Mouse (Mus musculus): ENCODE results near the gene Kirrel2. TPM values are rescaled to one million over a fixed set of nuclear protein-coding genes. Genes with fewer than 3 reads are reported as not detected.
"Not testable (repeated sequence)": the region's sequence is repeated elsewhere in the genome, so short reads cannot be mapped to it uniquely, and the experiment has no call there.

The Kirrel2 gene
- polyA plus RNA-seq (2016; fragmentation: Nextera tagmentation; extraction: Ambion mirVana) = 1.1 and 1.6 TPM in 2 replicates

- Histone ChIP-seq H3K36me3 (replicated peaks) (no peaks in the 10 kb centered on the region), H3K4me1 (peaks cover 39% of the 10 kb centered on the region), H3K4me3 (replicated peaks) (peak within 1 kb of the TSS; percentile 26), H3K27ac (no peak within 1 kb of the TSS), H3K4me2 (peak within 1 kb of the TSS; percentile 52), H3K27me3 (peaks cover 99% of the 10 kb centered on the region), H3K9me3 (no peaks in the 10 kb centered on the region), H3K9ac (peak within 1 kb of the TSS; percentile 40)
- peak; percentile 87 for ATAC-seq (ENCODE audit: low FRiP score)
- WGBS = under 1% methylated on average over 15 of the region's 16 CpGs
These were observed at the start of gene Kirrel2, which contains the start of gene Nphs1 for GRCm38 (mm10) chr7:30457629-30458330. TSS of gene Kirrel2 (minus strand) at chr7:30457690. TSS of gene Nphs1 (plus strand) at chr7:30458315.

- H3K4me2 ChIP-seq; H3K27ac ChIP-seq; ATAC-seq (ENCODE audit: low FRiP score); H3K4me3 ChIP-seq (replicated peaks); H3K27me3 ChIP-seq; H3K9ac ChIP-seq; H3K9me3 ChIP-seq; H3K36me3 ChIP-seq (replicated peaks); H3K4me1 ChIP-seq: not testable (repeated sequence)
- WGBS = 76% methylated on average over 5 of the region's 5 CpGs
These were observed 43.7 kb upstream of the Kirrel2 start for GRCm38 (mm10) chr7:30501159-30501558.

- H3K4me1 ChIP-seq; H3K4me2 ChIP-seq; H3K27ac ChIP-seq; H3K9me3 ChIP-seq; H3K36me3 ChIP-seq (replicated peaks); H3K4me3 ChIP-seq (replicated peaks); H3K9ac ChIP-seq; ATAC-seq (ENCODE audit: low FRiP score): not testable (repeated sequence)
- H3K27me3 ChIP-seq = peaks cover 14% of the 10 kb centered on the region; the same call in 1 of the 2 replicates
- 66% methylated on average over 4 of the region's 5 CpGs for WGBS
These were observed 38.1 kb upstream of the Kirrel2 start for GRCm38 (mm10) chr7:30495506-30496042.

GRCm38 (mm10) chr7:30493401-30493931 is 36.0 kb upstream of the Kirrel2 start, which contains the start of gene Prodh2:
TSS of gene Prodh2 (plus strand) at chr7:30493622.
- 53% methylated on average over 11 of the region's 11 CpGs for WGBS
- ATAC-seq (ENCODE audit: low FRiP score) = no peak

GRCm38 (mm10) chr7:30492765-30493164 is 35.3 kb upstream of the Kirrel2 start:
- 21% methylated on average over 4 of the region's 4 CpGs for WGBS
- Histone ChIP-seq H3K9ac (no peak overlapping the region), H3K4me3 (replicated peaks) (no peak overlapping the region), H3K36me3 (replicated peaks) (no peaks in the 10 kb centered on the region), H3K4me2 (no peak overlapping the region), H3K27me3 (peaks cover 21% of the 10 kb centered on the region; the same call in 1 of the 2 replicates), H3K9me3 (no peaks in the 10 kb centered on the region), H3K27ac (no peak overlapping the region), H3K4me1 (peaks cover 4% of the 10 kb centered on the region)
- no peak for ATAC-seq (ENCODE audit: low FRiP score)

More at GRCm38 (mm10) chr7:30493401-30493931, 36.0 kb upstream of the Kirrel2 start, which contains the start of gene Prodh2:
- H3K27me3 ChIP-seq = peaks cover 21% of the 10 kb centered on the region; the same call in 1 of the 2 replicates
- H3K36me3 ChIP-seq (replicated peaks) = no peaks in the 10 kb centered on the region
- H3K9ac ChIP-seq = no peak within 1 kb of the TSS
- H3K4me2 ChIP-seq = no peak within 1 kb of the TSS
- no peak within 1 kb of the TSS for H3K4me3 ChIP-seq (replicated peaks)
- H3K9me3 ChIP-seq = no peaks in the 10 kb centered on the region
- peaks cover 4% of the 10 kb centered on the region for H3K4me1 ChIP-seq
- H3K27ac ChIP-seq = no peak within 1 kb of the TSS

- Histone ChIP-seq H3K4me3 (replicated peaks) (no peak overlapping the region), H3K36me3 (replicated peaks) (no peaks in the 10 kb centered on the region), H3K9ac (no peak overlapping the region), H3K9me3 (no peaks in the 10 kb centered on the region), H3K27me3 (peaks cover 21% of the 10 kb centered on the region; the same call in 1 of the 2 replicates), H3K4me2 (no peak overlapping the region), H3K4me1 (peaks cover 4% of the 10 kb centered on the region), H3K27ac (no peak overlapping the region)
- no peak for ATAC-seq (ENCODE audit: low FRiP score)
- WGBS = 18% methylated on average over 6 of the region's 6 CpGs
These were observed 33.4 kb upstream of the Kirrel2 start for GRCm38 (mm10) chr7:30490957-30491307.

GRCm38 (mm10) chr7:30490251-30490956 is 32.9 kb upstream of the Kirrel2 start:
- no peak overlapping the region for H3K4me2 ChIP-seq

GRCm38 (mm10) chr7:30484250-30484649 is 26.8 kb upstream of the Kirrel2 start:
- no peak overlapping the region for H3K4me2 ChIP-seq
- H3K9me3 ChIP-seq = no peaks in the 10 kb centered on the region
- no peaks in the 10 kb centered on the region for H3K4me1 ChIP-seq
- no peak overlapping the region for H3K4me3 ChIP-seq (replicated peaks)
- WGBS = 17% methylated on average over 8 of the region's 8 CpGs
- H3K9ac ChIP-seq = no peak overlapping the region
- peaks cover 25% of the 10 kb centered on the region for H3K27me3 ChIP-seq
- no peaks in the 10 kb centered on the region for H3K36me3 ChIP-seq (replicated peaks)
- no peak overlapping the region for H3K27ac ChIP-seq
- ATAC-seq (ENCODE audit: low FRiP score) = no peak

More at GRCm38 (mm10) chr7:30490251-30490956, 32.9 kb upstream of the Kirrel2 start:
- H3K27me3 ChIP-seq = peaks cover 21% of the 10 kb centered on the region; the same call in 1 of the 2 replicates
- H3K36me3 ChIP-seq (replicated peaks) = no peaks in the 10 kb centered on the region
- H3K4me3 ChIP-seq (replicated peaks) = no peak overlapping the region
- WGBS = 31% methylated on average over 16 of the region's 16 CpGs
- peaks cover 4% of the 10 kb centered on the region for H3K4me1 ChIP-seq
- H3K27ac ChIP-seq = no peak overlapping the region
- no peak for ATAC-seq (ENCODE audit: low FRiP score)
- no peaks in the 10 kb centered on the region for H3K9me3 ChIP-seq
- H3K9ac ChIP-seq = no peak overlapping the region

GRCm38 (mm10) chr7:30477415-30478381 is 20.2 kb upstream of the Kirrel2 start:
- peaks cover 12% of the 10 kb centered on the region; the same call in 1 of the 2 replicates for H3K4me1 ChIP-seq
- peak overlapping the region; percentile 55 for H3K4me2 ChIP-seq
- H3K27me3 ChIP-seq = peaks cover 31% of the 10 kb centered on the region
- 0 out of 2 replicates have a peak overlapping the region, but pooled peaks have one; percentile 25 for H3K27ac ChIP-seq
- peak; percentile 86 for ATAC-seq (ENCODE audit: low FRiP score)
- H3K36me3 ChIP-seq (replicated peaks) = no peaks in the 10 kb centered on the region
- H3K4me3 ChIP-seq (replicated peaks) = peak overlapping the region; percentile 32
- no peaks in the 10 kb centered on the region for H3K9me3 ChIP-seq
- 10% methylated on average over 32 of the region's 32 CpGs for WGBS
- peak overlapping the region; percentile 36; the same call in 1 of the 2 replicates for H3K9ac ChIP-seq

- H3K27me3 ChIP-seq = peaks cover 24% of the 10 kb centered on the region
- not testable (repeated sequence) for H3K4me3 ChIP-seq (replicated peaks); H3K27ac ChIP-seq; H3K36me3 ChIP-seq (replicated peaks); H3K4me2 ChIP-seq; ATAC-seq (ENCODE audit: low FRiP score); H3K9ac ChIP-seq; H3K9me3 ChIP-seq
- H3K4me1 ChIP-seq = peaks cover 12% of the 10 kb centered on the region; the same call in 1 of the 2 replicates
- 88% methylated on average over 7 of the region's 7 CpGs for WGBS
These were observed 18.6 kb upstream of the Kirrel2 start for GRCm38 (mm10) chr7:30476136-30476535.

- ATAC-seq (ENCODE audit: low FRiP score) = no peak
- Histone ChIP-seq H3K36me3 (replicated peaks) (no peaks in the 10 kb centered on the region), H3K27ac (no peak overlapping the region), H3K4me2 (no peak overlapping the region), H3K27me3 (peaks cover 26% of the 10 kb centered on the region), H3K4me3 (replicated peaks) (no peak overlapping the region), H3K9me3 (no peaks in the 10 kb centered on the region), H3K4me1 (peaks cover 12% of the 10 kb centered on the region; the same call in 1 of the 2 replicates), H3K9ac (no peak overlapping the region)
- WGBS = 73% methylated on average over 4 of the region's 4 CpGs
These were observed 17.5 kb upstream of the Kirrel2 start for GRCm38 (mm10) chr7:30474999-30475398.
